Mouse (Mus musculus): Measurements from ENCODE around the gene Gpi1. TPM values are rescaled to one million over a fixed set of nuclear protein-coding genes. Genes with fewer than 3 reads are reported as not detected.
"Not testable (repeated sequence)": the region's sequence is repeated elsewhere in the genome, so short reads cannot be mapped to it uniquely, and the experiment has no call there.

Gene Gpi1
- polyA plus RNA-seq, 1 experiment from 2014 or later: 347 TPM

DNA sequence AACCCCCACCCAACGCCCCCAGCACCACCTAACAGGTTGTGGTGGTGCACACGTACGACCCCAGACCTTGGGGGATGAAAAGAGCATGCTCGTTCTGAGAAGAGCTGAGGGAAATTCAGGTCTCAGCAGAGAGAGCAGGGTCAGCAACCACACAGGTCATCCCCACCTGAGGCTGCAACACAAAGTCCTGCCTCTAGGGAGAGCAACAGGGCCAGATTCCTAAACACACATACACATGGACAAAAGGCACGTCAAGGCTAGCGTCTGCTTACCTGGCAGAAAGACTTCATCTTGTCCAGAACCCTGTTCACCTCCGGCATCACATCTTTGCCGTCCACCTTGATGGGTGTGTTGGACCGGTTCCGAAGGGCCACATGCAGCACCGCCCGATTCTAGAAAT lies 3.3 kb downstream of the Gpi1 start:
- 92% methylated on average over 12 of the region's 12 CpGs for WGBS
- no peaks in the 10 kb centered on the region for H3K27me3 ChIP-seq (replicated peaks; ENCODE audit: low read depth, poor library complexity, severe bottlenecking)
- peaks cover 71% of the 10 kb centered on the region for H3K36me3 ChIP-seq (replicated peaks)
- no peak overlapping the region; the same call in 1 of the 2 replicates for H3K27ac ChIP-seq (replicated peaks)
- peaks cover 4% of the 10 kb centered on the region; the same call in 1 of the 2 replicates for H3K9me3 ChIP-seq
- no peak overlapping the region for H3K4me3 ChIP-seq
- no peak for DNase-seq (ENCODE audit: low spot score)
- H3K4me1 ChIP-seq: peaks cover 38% of the 10 kb centered on the region

DNA sequence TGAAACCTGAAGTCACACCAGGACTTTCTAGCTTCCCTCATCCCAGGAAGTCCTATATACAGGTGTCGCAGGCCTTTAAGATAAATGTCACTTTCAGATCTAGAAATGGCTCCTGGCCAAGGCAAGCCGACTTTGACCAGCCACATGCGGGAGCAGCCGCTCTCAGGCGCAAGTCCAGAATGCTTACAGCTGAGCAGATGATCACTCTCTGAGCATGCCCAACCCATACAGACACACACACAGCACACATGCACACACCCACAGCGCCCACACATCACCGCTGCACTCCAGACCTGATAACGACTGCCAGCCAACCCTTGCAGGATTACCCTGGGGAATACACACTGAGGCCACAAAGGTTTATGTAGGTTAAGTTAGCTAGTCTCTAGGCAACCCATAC lies 4.0 kb downstream of the Gpi1 start:
- WGBS: 88% methylated on average over 8 of the region's 8 CpGs
- H3K27ac ChIP-seq (replicated peaks): no peak overlapping the region
- no peak overlapping the region for H3K4me3 ChIP-seq
- H3K4me1 ChIP-seq: peaks cover 38% of the 10 kb centered on the region
- no peaks in the 10 kb centered on the region for H3K27me3 ChIP-seq (replicated peaks; ENCODE audit: low read depth, poor library complexity, severe bottlenecking)
- DNase-seq (ENCODE audit: low spot score): no peak
- peaks cover 4% of the 10 kb centered on the region; the same call in 1 of the 2 replicates for H3K9me3 ChIP-seq
- peaks cover 78% of the 10 kb centered on the region for H3K36me3 ChIP-seq (replicated peaks)

DNA sequence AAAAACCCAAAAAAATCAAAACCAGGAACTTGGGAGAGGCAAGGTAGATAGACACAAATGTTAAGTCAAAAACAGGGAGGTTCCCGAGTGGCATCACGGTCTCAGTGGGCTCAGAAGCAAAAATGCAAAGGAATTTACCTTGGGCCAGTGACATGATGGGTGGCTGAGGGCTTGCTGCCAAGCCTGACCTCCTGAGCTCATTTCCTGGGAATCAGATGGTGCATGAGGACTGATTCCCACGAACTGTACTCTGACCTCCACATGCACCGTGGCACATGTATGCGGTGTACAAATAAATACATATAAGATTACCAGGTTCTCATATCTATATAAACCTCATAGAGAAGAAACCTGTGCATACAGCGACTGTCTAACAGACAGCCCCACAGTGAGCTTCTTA lies 5.8 kb downstream of the Gpi1 start:
- Histone ChIP-seq H3K4me3 (no peak overlapping the region), H3K9me3 (peaks cover 4% of the 10 kb centered on the region; the same call in 1 of the 2 replicates), H3K4me1 (peaks cover 28% of the 10 kb centered on the region), H3K27me3 (replicated peaks; ENCODE audit: low read depth, poor library complexity, severe bottlenecking) (no peaks in the 10 kb centered on the region), H3K27ac (replicated peaks) (no peak overlapping the region), H3K36me3 (replicated peaks) (peaks cover 96% of the 10 kb centered on the region)
- DNase-seq (ENCODE audit: low spot score): no peak
- WGBS: 94% methylated on average over 6 of the region's 6 CpGs

DNA sequence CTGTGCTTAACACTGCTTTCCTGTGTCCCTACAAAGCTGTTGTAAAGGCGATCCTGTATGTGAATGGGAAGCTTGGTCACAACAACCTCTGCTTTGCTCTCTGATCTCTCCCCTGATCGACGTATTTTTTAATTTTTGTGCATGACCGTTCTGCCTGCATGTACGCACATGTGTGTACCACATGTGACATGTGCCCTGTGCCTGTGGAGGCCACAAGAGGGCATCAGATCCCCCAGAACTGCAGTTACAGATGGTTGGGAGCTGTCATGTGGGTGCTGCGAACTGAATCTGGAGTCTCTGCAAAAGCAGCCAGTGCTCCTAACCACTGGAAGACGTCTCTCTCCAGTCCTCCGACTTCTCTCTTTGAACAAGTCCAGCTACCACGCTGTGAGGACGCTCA lies 7.8 kb downstream of the Gpi1 start:
- Histone ChIP-seq H3K27ac (replicated peaks) (no peak overlapping the region), H3K27me3 (replicated peaks; ENCODE audit: low read depth, poor library complexity, severe bottlenecking) (no peaks in the 10 kb centered on the region), H3K4me3 (no peak overlapping the region), H3K9me3 (peaks cover 4% of the 10 kb centered on the region; the same call in 1 of the 2 replicates), H3K4me1 (peaks cover 9% of the 10 kb centered on the region), H3K36me3 (replicated peaks) (peaks cover 100% of the 10 kb centered on the region)
- no peak for DNase-seq (ENCODE audit: low spot score)
- 89% methylated on average over 10 of the region's 10 CpGs for WGBS

DNA sequence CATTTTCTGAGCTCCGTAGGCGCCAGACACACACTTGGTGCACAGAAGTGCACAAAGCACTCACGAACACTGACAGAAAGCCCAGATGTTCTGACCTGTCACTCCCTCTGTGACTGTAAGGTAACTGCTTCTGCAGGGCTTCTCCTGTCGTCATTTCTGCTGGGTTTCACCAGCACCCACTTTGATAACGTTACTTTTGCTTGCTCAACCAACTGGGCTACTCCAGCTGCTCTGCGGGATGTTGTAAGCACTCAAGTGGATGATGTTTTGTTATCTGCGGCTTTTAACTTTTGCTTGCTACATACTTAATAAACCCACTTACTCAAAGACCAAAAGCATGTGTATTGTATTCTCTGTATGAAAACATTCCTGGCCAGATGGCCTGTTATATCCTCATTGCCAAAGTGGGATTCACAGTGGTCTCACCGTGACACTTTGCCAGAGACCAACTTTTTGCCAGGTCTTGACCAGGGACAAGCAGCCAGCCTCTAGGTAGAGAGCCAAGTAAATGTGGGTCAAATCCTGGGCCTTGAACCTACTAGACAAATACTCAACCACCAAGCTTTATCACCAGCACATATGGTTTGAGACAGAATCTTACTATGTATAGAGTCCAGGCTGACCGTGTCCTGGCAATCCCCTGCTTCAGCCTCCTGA lies 8.4 kb downstream of the Gpi1 start:
- no peak overlapping the region for H3K4me3 ChIP-seq
- peaks cover 4% of the 10 kb centered on the region; the same call in 1 of the 2 replicates for H3K9me3 ChIP-seq
- WGBS: 92% methylated on average over 9 of the region's 9 CpGs
- H3K27me3 ChIP-seq (replicated peaks; ENCODE audit: low read depth, poor library complexity, severe bottlenecking): no peaks in the 10 kb centered on the region
- H3K4me1 ChIP-seq: peaks cover 3% of the 10 kb centered on the region; the same call in 1 of the 2 replicates
- no peak overlapping the region for H3K27ac ChIP-seq (replicated peaks)
- no peak for DNase-seq (ENCODE audit: low spot score)
- H3K36me3 ChIP-seq (replicated peaks): peaks cover 100% of the 10 kb centered on the region

DNA sequence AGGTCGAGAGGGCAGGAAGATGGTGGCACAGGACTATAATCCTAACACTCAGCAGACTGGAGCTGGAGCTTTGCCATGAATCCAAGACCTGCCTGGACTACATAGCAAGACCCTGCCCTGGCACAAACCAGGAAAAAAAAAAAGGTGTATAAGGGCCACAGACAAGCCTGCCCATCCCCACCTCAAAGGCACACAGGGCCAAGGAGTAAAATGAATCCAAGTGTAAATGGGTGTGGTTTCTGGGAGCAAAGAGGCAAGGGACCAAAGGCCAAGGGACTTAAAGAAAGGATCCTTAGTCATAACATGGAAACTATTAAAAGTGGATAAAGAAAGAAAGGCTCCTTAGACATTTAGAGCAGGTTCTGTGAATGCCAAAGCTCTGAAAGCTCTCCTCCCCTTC lies 11.6 kb downstream of the Gpi1 start:
- WGBS: 77% methylated on average over 1 of the region's 1 CpGs
- H3K27me3 ChIP-seq (replicated peaks; ENCODE audit: low read depth, poor library complexity, severe bottlenecking): no peaks in the 10 kb centered on the region
- peaks cover 100% of the 10 kb centered on the region for H3K36me3 ChIP-seq (replicated peaks)

DNA sequence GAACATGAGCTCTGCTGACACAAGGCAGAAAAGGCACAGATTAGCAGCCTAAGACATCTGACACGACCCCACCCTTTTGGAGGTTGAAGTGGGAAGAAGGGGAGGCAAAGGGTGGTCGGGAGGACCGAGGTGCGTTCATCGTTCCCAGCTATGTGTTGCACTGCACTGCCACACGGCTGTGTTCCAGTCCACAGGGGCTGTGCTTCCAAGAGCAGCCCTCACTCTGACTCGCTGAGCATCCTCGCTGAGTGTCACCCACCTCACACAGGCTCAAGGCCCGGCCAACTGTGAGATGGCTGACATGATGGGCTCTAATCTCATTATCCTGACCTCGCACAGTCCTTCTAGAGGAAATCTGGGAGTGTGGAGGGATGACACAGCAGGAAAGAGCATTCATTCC lies 13.7 kb downstream of the Gpi1 start:
- Histone ChIP-seq H3K4me1 (no peaks in the 10 kb centered on the region), H3K27ac (replicated peaks) (no peak overlapping the region), H3K27me3 (replicated peaks; ENCODE audit: low read depth, poor library complexity, severe bottlenecking) (no peaks in the 10 kb centered on the region), H3K36me3 (replicated peaks) (peaks cover 100% of the 10 kb centered on the region), H3K9me3 (no peaks in the 10 kb centered on the region), H3K4me3 (no peak overlapping the region)
- no peak for DNase-seq (ENCODE audit: low spot score)
- 88% methylated on average over 10 of the region's 10 CpGs for WGBS

More for the DNA sequence above, 11.6 kb downstream of the Gpi1 start:
- H3K9me3 ChIP-seq: peaks cover 4% of the 10 kb centered on the region; the same call in 1 of the 2 replicates
- H3K4me3 ChIP-seq: no peak overlapping the region
- H3K4me1 ChIP-seq: no peaks in the 10 kb centered on the region
- no peak overlapping the region for H3K27ac ChIP-seq (replicated peaks)
- no peak for DNase-seq (ENCODE audit: low spot score)

DNA sequence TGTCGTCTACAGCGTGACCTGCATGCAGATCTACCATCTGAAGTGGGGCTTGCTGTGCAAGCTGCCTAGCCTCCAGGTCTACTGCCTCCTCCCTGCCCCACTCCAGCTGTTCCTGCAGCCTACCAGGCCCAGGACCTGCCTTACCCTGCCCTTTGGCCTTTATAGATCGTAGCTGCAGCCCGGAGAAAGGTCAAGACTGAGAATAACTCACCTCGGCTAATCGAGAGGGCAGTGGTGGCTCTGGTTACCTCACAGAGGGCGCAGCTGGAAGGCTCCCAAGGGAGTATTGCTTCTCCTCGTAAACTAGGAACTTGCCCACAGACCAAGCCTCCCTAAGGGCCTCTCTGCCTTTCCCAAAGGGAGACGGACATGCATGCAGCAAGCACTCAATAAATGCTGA lies 14.7 kb downstream of the Gpi1 start:
- Histone ChIP-seq H3K36me3 (replicated peaks) (peaks cover 100% of the 10 kb centered on the region), H3K4me3 (no peak overlapping the region), H3K27me3 (replicated peaks; ENCODE audit: low read depth, poor library complexity, severe bottlenecking) (no peaks in the 10 kb centered on the region), H3K9me3 (no peaks in the 10 kb centered on the region), H3K27ac (replicated peaks) (no peak overlapping the region), H3K4me1 (no peaks in the 10 kb centered on the region)
- DNase-seq (ENCODE audit: low spot score): no peak
- WGBS: 80% methylated on average over 9 of the region's 9 CpGs

DNA sequence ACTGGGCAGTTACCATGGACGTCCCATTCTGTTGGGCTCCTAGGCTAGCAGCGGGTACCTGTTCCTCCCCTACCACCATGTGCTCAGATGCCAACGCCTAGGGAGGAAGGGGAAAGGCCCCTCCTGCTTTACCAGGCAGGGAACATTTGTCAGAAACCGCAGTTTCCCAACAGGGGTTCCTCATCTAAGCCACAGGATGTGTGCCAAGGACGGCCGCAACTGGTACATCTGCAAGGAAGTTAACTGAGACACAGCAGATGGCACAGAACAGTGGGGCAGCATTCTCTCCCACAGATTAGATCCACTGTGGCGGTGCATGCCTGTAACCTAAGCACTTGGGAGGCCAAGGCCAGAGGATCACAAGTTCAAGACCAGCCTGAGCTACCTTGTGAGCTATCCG lies 15.5 kb downstream of the Gpi1 start:
- no peak overlapping the region for H3K4me3 ChIP-seq
- WGBS: 94% methylated on average over 8 of the region's 8 CpGs
- H3K4me1 ChIP-seq: no peaks in the 10 kb centered on the region
- no peaks in the 10 kb centered on the region for H3K9me3 ChIP-seq
- DNase-seq (ENCODE audit: low spot score): no peak
- H3K36me3 ChIP-seq (replicated peaks): peaks cover 100% of the 10 kb centered on the region
- no peak overlapping the region for H3K27ac ChIP-seq (replicated peaks)
- H3K27me3 ChIP-seq (replicated peaks; ENCODE audit: low read depth, poor library complexity, severe bottlenecking): no peaks in the 10 kb centered on the region

DNA sequence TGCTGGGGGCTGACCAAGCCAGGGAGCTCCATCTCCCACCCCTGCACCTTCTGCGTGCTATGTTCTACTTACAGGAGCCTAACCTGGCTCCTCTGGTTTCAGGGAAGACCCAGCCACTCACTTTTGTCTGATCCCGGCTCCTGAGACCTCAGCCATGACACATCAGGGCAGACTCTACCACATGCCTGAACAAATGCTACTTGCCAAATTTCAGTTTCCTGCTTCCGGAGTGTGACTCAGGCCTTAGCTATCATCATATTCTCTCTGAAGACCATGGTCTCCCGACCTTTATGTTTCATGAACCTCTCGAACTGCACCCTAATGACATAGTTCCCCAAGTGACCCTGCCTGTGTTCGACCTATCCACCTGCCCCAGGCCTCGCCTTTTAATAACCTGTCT lies 16.9 kb downstream of the Gpi1 start:
- no peak for DNase-seq (ENCODE audit: low spot score)
- 95% methylated on average over 7 of the region's 7 CpGs for WGBS

DNA sequence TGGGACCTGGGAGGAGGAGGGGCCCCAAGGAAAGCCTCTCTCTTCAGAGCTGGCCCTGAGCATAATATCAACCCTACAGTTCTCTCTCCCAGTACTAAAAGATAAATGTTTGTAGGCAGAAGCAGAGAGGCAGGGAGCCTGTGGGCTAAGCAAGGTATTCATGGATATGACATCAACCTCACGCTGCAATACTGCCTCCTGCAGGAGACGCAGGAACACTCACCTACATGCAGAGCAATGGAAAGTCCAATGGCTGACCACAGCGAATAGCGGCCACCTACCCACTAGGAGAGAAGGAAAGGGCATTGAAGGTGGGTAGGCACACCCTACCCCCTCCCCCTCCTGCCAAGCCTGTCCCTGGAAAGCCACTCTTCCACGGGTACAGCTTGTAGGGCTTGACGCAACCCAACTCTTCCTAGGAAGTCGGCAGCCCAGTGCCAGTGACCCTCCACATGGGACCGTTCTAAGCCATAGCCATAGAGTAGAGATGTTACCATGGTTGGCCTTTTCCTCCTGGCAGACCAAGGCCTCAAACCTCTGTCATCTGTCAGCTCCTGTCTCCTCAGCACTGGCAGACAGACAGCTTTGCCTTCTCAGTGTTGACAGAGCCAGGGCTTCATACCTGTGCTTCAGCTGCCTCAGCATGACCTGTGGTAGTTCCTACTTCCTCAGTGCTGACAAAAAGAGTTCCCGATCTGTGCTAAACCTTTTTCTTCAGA lies 21.9 kb downstream of the Gpi1 start:
- Histone ChIP-seq H3K36me3 (replicated peaks) (peaks cover 100% of the 10 kb centered on the region), H3K4me1 (no peaks in the 10 kb centered on the region), H3K4me3 (no peak overlapping the region), H3K9me3 (no peaks in the 10 kb centered on the region), H3K27me3 (replicated peaks; ENCODE audit: low read depth, poor library complexity, severe bottlenecking) (no peaks in the 10 kb centered on the region), H3K27ac (replicated peaks) (no peak overlapping the region)
- no peak for DNase-seq (ENCODE audit: low spot score)
- WGBS: 94% methylated on average over 9 of the region's 9 CpGs

More for the DNA sequence above, 16.9 kb downstream of the Gpi1 start:
- H3K4me3 ChIP-seq: no peak overlapping the region
- H3K36me3 ChIP-seq (replicated peaks): peaks cover 100% of the 10 kb centered on the region
- H3K9me3 ChIP-seq: no peaks in the 10 kb centered on the region
- no peaks in the 10 kb centered on the region for H3K4me1 ChIP-seq
- no peak overlapping the region for H3K27ac ChIP-seq (replicated peaks)
- H3K27me3 ChIP-seq (replicated peaks; ENCODE audit: low read depth, poor library complexity, severe bottlenecking): no peaks in the 10 kb centered on the region

DNA sequence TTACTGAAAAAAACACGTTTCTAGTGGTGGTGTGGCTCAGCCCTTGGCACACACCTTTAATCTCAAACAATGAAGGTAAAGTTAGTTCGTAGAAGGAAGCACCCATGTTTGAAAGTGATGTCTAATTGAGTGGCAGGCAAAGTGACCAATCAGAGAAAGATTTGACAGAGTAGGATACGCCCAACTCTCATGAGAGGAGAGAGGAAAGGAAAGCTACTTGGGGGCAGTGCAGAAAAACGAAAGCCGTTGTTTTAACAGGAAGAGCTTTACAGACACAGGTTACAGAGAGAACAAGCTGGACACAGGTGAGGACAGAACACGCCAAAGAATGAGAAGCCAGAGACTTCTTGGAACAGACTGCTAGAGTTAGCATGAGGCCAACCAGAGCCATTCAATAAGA lies 23.8 kb downstream of the Gpi1 start:
- DNase-seq (ENCODE audit: low spot score): no peak
- Histone ChIP-seq H3K4me3 (no peak overlapping the region), H3K36me3 (replicated peaks) (peaks cover 100% of the 10 kb centered on the region), H3K9me3 (no peaks in the 10 kb centered on the region), H3K4me1 (no peaks in the 10 kb centered on the region), H3K27ac (replicated peaks) (no peak overlapping the region), H3K27me3 (replicated peaks; ENCODE audit: low read depth, poor library complexity, severe bottlenecking) (no peaks in the 10 kb centered on the region)
- WGBS: 94% methylated on average over 6 of the region's 6 CpGs

DNA sequence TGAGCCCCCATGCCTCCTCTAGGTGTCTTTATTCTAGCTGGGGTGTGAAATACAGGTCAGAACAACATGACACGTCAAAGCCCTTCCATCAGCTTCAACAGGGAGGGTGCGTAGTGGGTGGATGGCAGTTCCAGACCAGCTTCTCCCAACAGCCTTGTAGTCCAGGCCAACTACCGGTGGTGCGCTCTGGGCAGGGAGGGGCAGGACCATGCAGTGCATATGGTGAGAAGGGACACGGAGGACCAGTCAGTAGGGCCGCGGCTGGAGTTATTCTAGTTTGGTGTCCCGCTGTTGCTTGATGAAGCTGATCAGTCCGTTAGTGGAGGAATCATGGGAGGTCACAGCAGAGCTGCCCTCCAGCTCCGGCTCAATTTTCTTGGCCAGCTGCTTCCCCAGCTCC lies 28.0 kb downstream of the Gpi1 start:
- H3K36me3 ChIP-seq (replicated peaks): peaks cover 69% of the 10 kb centered on the region

More for the DNA sequence above, 28.0 kb downstream of the Gpi1 start:
- not testable (repeated sequence) for H3K27ac ChIP-seq (replicated peaks); H3K9me3 ChIP-seq; H3K27me3 ChIP-seq (replicated peaks; ENCODE audit: low read depth, poor library complexity, severe bottlenecking); H3K4me1 ChIP-seq; DNase-seq (ENCODE audit: low spot score); H3K4me3 ChIP-seq
- WGBS: 95% methylated on average over 10 of the region's 10 CpGs

Measured in embryonic facial prominence, embryonic 10.5 days (tissue).